Mouse (Mus musculus) retina, postnatal 7 days (tissue): ENCODE measurements around the gene Irgc1.
A peak's percentile ranks its signal among the peaks of the same experiment; 100 is the strongest.
"Not testable (repeated sequence)": the region's sequence is repeated elsewhere in the genome, so short reads cannot be mapped to it uniquely, and the experiment has no call there.

ENCODE experiments used
- DNase-seq: peaks from one replicate; pipeline ENCODE4 v3.0.0-alpha.2; 2012; ENCODE audit warnings: low read depth, low spot score

Gene Irgc1

GRCm38 (mm10) chr7:24451855-24452311 lies at the start of gene Irgc1:
Gene Irgc1, minus strand, starts transcription at chr7:24452297.
- no peak for DNase-seq

DNA sequence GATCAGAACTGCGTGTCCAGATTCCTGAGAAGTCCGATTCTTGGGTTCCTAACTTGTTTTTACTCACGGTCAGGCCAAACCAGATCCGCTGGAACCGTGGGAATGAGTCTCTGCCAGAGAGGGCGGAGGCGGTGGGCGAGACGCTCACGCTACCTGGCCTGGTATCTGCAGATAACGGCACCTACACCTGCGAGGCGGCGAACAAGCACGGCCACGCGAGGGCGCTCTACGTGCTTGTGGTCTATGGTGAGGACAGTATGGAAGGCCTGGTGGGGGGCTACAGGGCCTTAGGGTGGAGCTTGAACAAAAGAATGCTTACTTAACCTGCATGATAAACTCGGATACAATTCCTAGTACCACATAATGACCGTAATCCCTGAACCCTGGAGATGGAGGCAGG lies 49.4 kb upstream of the Irgc1 start:
- DNase-seq, result no peak

GRCm38 (mm10) chr7:24500929-24501328 lies 48.8 kb upstream of the Irgc1 start:
- DNase-seq, result no peak

DNA sequence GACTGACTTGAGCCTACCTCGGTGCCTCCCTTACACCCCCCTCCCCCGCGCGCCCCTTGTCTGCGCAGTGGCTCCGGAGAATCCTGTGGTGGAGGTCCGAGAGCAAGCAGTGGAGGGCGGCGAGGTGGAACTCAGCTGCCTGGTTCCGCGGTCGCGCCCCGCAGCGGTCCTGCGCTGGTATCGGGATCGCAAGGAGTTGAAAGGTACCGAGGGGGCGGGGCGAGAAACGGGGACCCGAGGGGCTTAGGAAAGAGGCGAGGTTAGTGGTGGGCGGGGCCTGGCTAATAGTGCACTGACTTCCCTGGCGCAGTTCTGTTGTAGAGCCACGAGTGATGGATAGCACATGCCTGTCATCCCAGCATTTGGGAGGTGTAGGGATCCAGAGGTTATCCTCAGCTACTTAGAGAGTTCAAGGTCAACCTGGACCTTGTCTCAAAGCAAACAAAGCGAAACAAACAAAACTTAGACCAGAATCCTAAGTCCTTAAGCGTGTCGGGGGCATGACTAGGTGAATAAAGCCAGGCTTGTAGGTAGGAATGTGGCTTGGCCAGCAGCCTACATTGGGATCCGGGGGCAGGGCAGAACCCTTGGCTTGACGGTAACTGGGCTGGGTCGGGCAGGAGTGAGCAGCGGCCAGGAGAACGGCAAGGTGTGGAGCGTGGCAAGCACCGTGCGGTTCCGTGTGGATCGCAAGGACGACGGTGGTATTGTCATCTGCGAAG lies 47.9 kb upstream of the Irgc1 start:
- DNase-seq, result no peak

DNA sequence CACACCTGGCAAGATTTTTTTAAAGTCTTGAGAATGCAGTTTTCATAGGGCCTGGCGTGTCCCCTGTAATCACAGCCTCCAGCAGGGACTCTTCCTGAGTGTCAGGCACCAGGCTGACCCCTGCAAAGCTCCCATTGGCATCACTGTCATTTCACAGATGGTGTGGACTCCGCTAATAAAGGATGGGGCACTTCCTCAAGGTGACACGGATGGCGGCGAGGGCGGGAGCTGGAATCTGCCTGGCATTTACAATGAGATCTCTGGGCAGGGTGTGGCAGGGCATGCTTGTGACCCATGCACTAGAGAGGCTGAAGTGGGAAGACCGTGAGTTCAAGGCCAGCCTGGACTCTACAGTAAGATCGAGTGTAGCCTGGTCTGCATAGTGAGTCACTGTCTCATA lies 36.2 kb upstream of the Irgc1 start:
- no peak for DNase-seq

- DNase-seq, result no peak
Measured at GRCm38 (mm10) chr7:24487403-24487802, 35.3 kb upstream of the Irgc1 start.

DNA sequence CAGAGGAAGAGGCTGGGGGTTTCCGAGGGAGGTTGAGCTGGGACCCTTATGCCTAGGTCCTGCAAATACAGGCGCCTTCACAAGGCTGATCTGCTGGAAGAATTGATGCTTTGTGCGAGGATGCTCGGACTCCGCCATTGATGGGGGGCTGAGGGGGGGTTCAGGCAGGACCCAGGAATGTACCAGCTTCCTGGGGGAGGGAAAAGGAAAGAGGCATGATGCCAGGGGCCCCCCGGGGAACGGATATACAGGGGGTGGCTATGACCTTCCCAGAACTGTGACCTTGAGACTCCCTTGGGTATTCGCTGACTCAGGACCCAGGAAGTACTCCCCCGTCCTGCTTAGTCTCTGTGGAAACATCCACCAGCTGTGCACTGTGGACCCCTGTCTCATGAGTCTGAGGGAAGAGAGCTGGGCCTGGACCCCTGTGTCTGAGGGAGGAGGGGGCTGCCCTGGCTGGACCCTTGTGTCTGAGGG lies 34.6 kb upstream of the Irgc1 start:
- no peak for DNase-seq

DNA sequence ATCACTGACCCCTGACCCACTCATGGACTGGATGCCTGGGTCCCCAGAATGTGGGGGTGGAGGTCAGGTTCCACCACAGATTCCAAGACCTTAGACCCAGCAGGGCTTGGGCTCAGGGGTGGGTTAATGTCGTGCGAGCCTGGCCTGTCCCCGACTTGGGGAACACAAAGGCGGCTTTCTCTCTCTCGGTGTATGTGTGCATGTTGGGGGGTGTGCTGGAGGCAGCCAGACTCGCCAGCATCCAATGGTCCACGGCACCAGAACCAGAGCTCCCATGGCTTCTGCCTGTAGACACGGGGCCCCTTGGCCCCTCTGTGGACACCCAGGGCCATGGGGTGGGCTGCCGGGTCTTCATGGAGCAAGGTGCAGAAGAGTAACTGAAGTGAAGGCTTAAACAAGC lies 33.4 kb upstream of the Irgc1 start:
- no peak for DNase-seq

DNA sequence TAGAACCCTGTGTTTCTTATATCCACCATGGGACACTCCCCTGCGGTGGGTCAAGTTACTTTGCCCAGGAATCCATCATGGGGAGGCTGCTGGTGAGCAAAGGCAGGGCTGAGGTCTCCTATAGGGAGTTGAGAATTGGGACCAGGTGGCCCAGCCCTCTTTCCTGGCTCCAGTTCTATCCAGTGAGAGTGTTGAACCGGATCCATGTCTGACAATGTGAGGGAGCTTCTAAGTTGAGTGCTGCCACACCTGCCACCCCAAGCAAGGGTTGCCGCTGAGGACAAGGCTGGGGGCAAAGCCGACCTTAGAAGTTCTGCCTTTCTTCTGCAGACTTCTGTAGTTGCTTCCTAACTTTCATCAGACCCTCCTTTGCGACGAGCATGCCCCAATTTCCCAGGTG lies 31.2 kb upstream of the Irgc1 start:
- not testable (repeated sequence) for DNase-seq

- DNase-seq, result no peak
Measured at GRCm38 (mm10) chr7:24482208-24483020, 30.3 kb upstream of the Irgc1 start.

DNA sequence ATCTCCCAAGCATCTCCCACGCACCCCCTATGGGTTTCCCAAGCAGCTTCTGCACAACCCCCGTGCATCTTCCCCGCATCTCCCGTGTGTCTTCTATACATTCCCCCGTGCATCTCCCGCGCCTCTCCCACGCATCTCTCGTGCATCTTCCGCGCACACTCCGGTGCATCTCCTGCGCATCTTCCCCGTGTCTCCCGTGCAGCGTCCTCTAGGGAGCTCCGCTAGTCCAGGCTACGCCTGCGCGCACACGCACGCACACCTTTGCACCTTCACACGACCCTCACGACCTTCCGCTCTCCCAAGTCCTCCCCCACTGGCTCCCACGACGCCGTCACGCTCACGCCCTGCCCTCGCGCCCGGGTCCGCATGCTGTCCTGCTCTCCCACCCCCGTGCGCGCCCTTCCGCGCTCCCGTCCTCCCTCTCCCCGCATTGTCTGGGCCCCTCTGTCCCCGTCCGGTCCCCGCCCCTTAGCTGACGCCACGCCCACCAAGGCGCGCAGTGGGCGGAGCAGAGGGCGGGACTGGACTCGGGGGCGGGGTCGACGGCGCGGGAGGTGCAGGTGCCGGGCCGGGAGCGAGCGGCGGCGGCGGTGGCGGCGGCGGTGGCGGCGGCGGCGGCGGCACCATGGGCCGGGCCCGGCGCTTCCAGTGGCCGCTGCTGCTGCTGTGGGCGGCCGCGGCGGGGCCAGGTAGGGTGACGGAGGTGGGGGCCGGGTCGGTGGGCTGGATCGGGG lies 29.5 kb upstream of the Irgc1 start, which contains the start of gene Cadm4:
Cadm4 (plus strand) TSS at position 550 of the 734 bp plus-strand sequence.
- DNase-seq, result peak; percentile 84

DNA sequence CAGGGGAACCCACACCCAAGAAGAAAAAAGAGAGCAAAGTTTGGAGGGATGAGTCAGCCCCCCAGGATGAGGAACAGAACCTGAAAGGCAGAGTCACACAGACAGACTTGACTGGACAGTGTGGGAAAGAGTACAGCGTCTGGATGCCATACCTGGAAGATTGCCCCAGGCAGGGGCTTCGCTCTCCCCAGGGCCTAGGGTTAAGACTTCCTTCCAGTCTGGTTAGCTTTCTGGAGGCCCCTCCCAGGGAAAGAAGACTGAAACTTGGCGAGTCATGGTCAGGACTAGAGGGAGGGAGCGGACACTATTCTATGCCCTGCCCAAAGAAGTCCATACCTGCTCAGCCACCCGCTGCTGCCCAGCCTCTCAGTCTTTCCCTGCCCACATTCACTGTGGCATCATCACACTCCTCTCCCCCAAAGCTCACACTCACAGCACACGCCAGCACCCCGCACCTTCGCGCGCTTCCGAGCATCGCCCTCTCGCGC lies 28.9 kb upstream of the Irgc1 start:
- DNase-seq, result no peak

DNA sequence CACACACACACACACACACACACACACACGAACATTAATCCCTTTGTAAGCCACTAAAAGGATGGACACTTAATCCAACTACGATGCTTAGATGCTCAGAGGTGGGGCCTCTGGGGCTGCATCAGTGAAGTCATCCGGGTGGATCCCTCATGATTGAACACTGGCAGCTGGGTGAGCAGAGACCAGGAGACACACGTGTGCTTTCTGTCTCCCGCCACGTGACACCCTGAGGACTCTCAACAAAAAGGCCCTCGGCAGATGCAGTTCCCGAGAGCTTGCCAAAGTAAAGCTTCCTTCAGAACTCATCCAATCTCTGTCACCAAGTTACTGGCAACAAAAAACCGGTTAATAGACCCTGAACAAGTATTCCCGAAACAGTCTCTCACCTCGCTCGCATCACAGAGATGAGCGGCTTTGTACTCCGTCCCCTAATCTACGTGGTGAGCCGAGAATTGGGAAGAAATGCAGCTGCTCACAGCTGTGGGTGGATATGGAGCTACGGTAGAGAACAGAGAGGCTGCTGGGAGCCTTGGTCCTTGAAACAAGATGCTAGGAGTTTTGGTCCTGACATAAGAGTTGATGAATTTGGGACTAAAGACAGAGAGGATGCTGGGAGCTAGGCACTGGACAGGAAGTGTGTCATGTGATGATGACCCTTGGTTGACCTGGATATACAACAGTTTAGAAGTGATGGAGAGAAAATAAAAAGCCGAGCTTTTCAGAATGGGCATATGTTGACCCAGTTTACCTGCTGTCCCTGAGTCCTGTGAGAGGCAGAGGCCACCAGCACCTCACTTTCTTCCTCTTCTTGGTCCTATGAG lies 28.2 kb upstream of the Irgc1 start:
- DNase-seq, result peak; percentile 70

DNA sequence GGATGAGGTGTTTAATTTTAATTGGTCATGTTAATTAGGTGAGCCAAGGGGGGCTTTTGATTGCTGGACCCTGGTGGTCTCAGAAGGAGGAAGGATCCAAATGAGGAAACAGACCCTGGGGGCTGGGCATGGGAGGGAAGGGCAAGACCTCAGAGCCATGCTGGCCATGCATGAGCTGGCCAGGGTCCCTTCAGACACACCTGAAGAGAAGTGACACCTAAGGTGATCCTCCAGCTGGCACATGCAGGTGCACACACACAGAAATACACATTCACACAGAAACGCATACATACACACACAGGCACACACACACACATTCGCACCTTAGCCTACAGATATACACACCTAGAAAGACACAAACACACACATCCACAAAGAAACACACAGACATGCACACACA lies 27.6 kb upstream of the Irgc1 start:
- DNase-seq, result no peak

GRCm38 (mm10) chr7:24478911-24479310 lies 26.8 kb upstream of the Irgc1 start:
- no peak for DNase-seq

DNA sequence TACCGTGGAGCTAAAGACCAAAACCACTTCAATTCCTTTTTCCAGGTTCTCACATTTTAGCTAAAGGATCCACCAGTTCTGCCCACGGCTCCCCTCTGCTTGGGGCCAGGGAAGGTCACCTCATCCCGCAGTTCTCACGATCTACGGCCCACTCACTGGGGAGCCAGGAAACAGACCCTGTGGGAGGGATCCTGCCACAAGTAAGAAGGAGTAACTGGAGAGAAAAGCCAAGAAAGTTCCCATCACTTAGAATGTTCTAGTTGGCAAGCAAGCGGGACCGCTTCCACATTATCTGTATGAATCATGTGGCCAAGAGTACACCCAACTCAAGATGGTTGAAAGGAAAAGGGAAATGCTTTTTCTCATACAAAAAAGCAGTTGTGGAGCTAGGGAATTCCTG lies 24.8 kb upstream of the Irgc1 start:
- DNase-seq, result no peak

- no peak for DNase-seq
Measured at GRCm38 (mm10) chr7:24476338-24476737, 24.2 kb upstream of the Irgc1 start.

DNA sequence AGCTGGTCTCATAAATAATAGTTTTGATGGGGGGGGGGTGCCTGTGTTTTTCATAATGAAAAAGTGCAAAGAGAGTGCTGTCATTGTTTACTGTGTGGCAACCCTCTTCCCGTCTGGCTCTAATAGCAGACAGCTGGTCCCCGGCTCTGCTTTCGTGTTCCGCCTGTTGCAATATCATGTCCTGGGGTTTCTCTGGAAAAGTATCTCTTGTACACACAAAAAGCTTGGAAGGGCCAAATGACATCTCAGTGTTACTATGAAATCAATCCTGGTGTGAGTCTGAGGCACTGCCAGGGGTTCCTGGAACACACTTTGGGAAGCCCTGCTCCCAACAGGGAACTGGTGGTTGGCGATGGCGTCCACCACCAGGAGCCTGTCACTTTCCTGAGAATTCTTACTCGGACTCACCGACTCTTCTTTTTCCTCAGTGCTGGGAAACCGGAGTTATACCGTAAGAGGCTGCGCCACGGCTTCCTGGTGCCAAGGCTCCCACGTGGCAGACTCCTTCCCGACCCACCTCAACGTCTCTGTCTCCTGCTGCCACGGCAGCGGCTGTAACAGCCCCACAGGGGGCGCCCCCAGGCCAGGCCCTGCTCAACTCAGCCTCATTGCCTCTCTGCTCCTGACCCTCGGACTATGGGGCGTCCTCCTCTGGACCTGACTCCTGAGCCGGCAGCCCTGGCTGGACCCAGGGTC lies 22.9 kb upstream of the Irgc1 start:
- DNase-seq, result no peak

GRCm38 (mm10) chr7:24473913-24474529 lies 21.9 kb upstream of the Irgc1 start:
- peak; percentile 65 for DNase-seq

GRCm38 (mm10) chr7:24472937-24473336 lies 20.8 kb upstream of the Irgc1 start:
- no peak for DNase-seq
